Comparison of ENCODE assay signal across 8 mouse cellular contexts in genomic region chr1:106796987-106797779, GRCm38 (mm10). TPM values are rescaled to one million over a fixed set of nuclear protein-coding genes. Genes with fewer than 3 reads are reported as not detected.
DNase-seq lines count a peak whose midpoint lies in the region; ATAC-seq and TF ChIP-seq lines count a peak whose summit lies in the region.

No protein-coding gene starts in this region.

- TF ChIP-seq POLR2A in spleen, adult 2 months (IDR thresholded peaks at IDR 0.05; ENCODE audit: low read depth, low read length) = no peak

- H3K9ac ChIP-seq in forebrain, embryonic 11.5 days (ENCODE audit: low read length) = no peak overlapping the region; the same call in 1 of the 2 replicates
- H3K9ac ChIP-seq in limb, embryonic 15.5 days = no peak overlapping the region
- peak overlapping the region; percentile 45; the same call in 1 of the 2 replicates for H3K9ac ChIP-seq in stomach, postnatal 0 days (ENCODE audit: low read length)

- no peaks in the 10 kb centered on the region for H3K27me3 ChIP-seq in spleen, adult 2 months (ENCODE audit: control insufficient read depth, insufficient read depth, low read length)
- H3K27me3 ChIP-seq in forebrain, embryonic 11.5 days (ENCODE audit: control insufficient read depth, insufficient read depth, low read length) = no peaks in the 10 kb centered on the region
- no peaks in the 10 kb centered on the region for H3K27me3 ChIP-seq in limb, embryonic 15.5 days
- H3K27me3 ChIP-seq in stomach, postnatal 0 days (ENCODE audit: control insufficient read depth, insufficient read depth, low read length) = no peaks in the 10 kb centered on the region

- 60% methylated on average over 7 of the region's 7 CpGs for WGBS in spleen, adult 2 months
- 63% methylated on average over 7 of the region's 7 CpGs for WGBS in forebrain, embryonic 11.5 days
- WGBS in limb, embryonic 15.5 days = 64% methylated on average over 7 of the region's 7 CpGs
- WGBS in stomach, postnatal 0 days = 62% methylated on average over 7 of the region's 7 CpGs

- H3K4me2 ChIP-seq in forebrain, embryonic 11.5 days (ENCODE audit: low read depth, low read length, severe bottlenecking) = peak overlapping the region; percentile 63
- peak overlapping the region; percentile 44 for H3K4me2 ChIP-seq in limb, embryonic 15.5 days
- peak overlapping the region; percentile 52 for H3K4me2 ChIP-seq in stomach, postnatal 0 days (replicated peaks; ENCODE audit: low read depth)

- DNase-seq in spleen, adult 2 months (ENCODE audit: low read depth in 1 of 2, low spot score in 2 of 2) = no peak
- no peak for DNase-seq in spleen, postnatal 4 days (ENCODE audit: low spot score in 2 of 2)
- no peak for DNase-seq in forebrain, embryonic 11.5 days (ENCODE audit: low spot score)
- DNase-seq in stomach, postnatal 0 days (ENCODE audit: low spot score) = no peak
- no peak for DNase-seq in urinary bladder, postnatal 25 days (ENCODE audit: low spot score)
- no peak for DNase-seq in retina, embryonic 14.5 days (ENCODE audit: low spot score)
- no peak for DNase-seq in ovary, adult 18-20 months (ENCODE audit: low spot score)

- no peak for TF ChIP-seq EP300 in stomach, postnatal 0 days (optimal IDR thresholded peaks at IDR 0.05)

- ATAC-seq in forebrain, embryonic 11.5 days (replicated peaks; ENCODE audit: low FRiP score) = peak; percentile 50
- ATAC-seq in limb, embryonic 15.5 days (ENCODE audit: insufficient number of reproducible peaks, low FRiP score, low TSS enrichment, low read depth) = no peak
- peak; percentile 36 for ATAC-seq in stomach, postnatal 0 days (ENCODE audit: low FRiP score, low TSS enrichment)

- peaks cover 5% of the 10 kb centered on the region; the same call in 1 of the 2 replicates for H3K4me1 ChIP-seq in spleen, adult 2 months (ENCODE audit: control insufficient read depth, insufficient read depth, insufficient read length)
- no peaks in the 10 kb centered on the region for H3K4me1 ChIP-seq in forebrain, embryonic 11.5 days (replicated peaks; ENCODE audit: control insufficient read depth, insufficient read depth, low read length)
- H3K4me1 ChIP-seq in limb, embryonic 15.5 days = peaks cover 6% of the 10 kb centered on the region; the same call in 1 of the 2 replicates
- H3K4me1 ChIP-seq in stomach, postnatal 0 days (replicated peaks; ENCODE audit: control insufficient read depth, insufficient read depth) = 0 out of 2 replicates have a peak, but pooled peaks cover 2% of the 10 kb centered on the region

- H3K4me3 ChIP-seq in spleen, adult 2 months (ENCODE audit: extremely low read depth, insufficient read depth, insufficient read length) = peak overlapping the region; percentile 93; the same call in 1 of the 2 replicates
- peak overlapping the region; percentile 78 for H3K4me3 ChIP-seq in forebrain, embryonic 11.5 days (ENCODE audit: low read depth, low read length)
- peak overlapping the region; percentile 99 for H3K4me3 ChIP-seq in limb, embryonic 15.5 days
- H3K4me3 ChIP-seq in stomach, postnatal 0 days (ENCODE audit: low read depth, low read length) = peak overlapping the region; percentile 98

- H3K36me3 ChIP-seq in spleen, adult 2 months (ENCODE audit: control insufficient read depth, insufficient read depth, low read length) = no peaks in the 10 kb centered on the region
- H3K36me3 ChIP-seq in forebrain, embryonic 11.5 days (ENCODE audit: control insufficient read depth, insufficient read depth, low read length) = no peaks in the 10 kb centered on the region
- H3K36me3 ChIP-seq in limb, embryonic 15.5 days = no peaks in the 10 kb centered on the region
- H3K36me3 ChIP-seq in stomach, postnatal 0 days (ENCODE audit: control insufficient read depth, insufficient read depth, low read length) = no peaks in the 10 kb centered on the region

- no peak overlapping the region for H3K27ac ChIP-seq in spleen, adult 2 months (ENCODE audit: insufficient read depth, low read length)
- no peak overlapping the region for H3K27ac ChIP-seq in forebrain, embryonic 11.5 days (ENCODE audit: low read depth, low read length)
- 0 out of 2 replicates have a peak overlapping the region, but pooled peaks have one; percentile 96 for H3K27ac ChIP-seq in limb, embryonic 15.5 days
- peak overlapping the region; percentile 67 for H3K27ac ChIP-seq in stomach, postnatal 0 days (replicated peaks)

- TF ChIP-seq CTCF in spleen, adult 2 months (IDR thresholded peaks at IDR 0.05; ENCODE audit: extremely low read depth, insufficient read depth, insufficient read length, insufficient replicate concordance) = no peak
- TF ChIP-seq CTCF in stomach, postnatal 0 days (IDR thresholded peaks at IDR 0.05; ENCODE audit: low read depth) = no peak

- no peaks in the 10 kb centered on the region for H3K9me3 ChIP-seq in forebrain, embryonic 11.5 days (ENCODE audit: control insufficient read depth, low read length)
- no peaks in the 10 kb centered on the region for H3K9me3 ChIP-seq in limb, embryonic 15.5 days
- no peaks in the 10 kb centered on the region for H3K9me3 ChIP-seq in stomach, postnatal 0 days (ENCODE audit: control insufficient read depth, low read length)

RNA-seq across cellular contexts. Expression of gene Vps4b, which starts 0.7 kb away (rescaled TPM):
- polyA plus RNA-seq in spleen, adult 2 months (2012; rRNA removed) = 10.1 and 12.8 TPM in 2 replicates
- 70.7 and 75.4 TPM in 2 replicates for polyA plus RNA-seq in forebrain, embryonic 11.5 days (2014; fragmentation: Nextera tagmentation; extraction: Ambion mirVana)
- polyA plus RNA-seq in limb, embryonic 15.5 days (2015; fragmentation: Nextera tagmentation; extraction: Ambion mirVana) = 64.1 and 70.7 TPM in 2 replicates
- 67.6 and 70.9 TPM in 2 replicates for polyA plus RNA-seq in stomach, postnatal 0 days (2015; fragmentation: Nextera tagmentation; extraction: Ambion mirVana)

RNA-seq across cellular contexts. Expression of gene Kdsr, which starts 37.7 kb away (rescaled TPM):
- polyA plus RNA-seq in spleen, adult 2 months (2012; rRNA removed) = 5.2 and 7.3 TPM in 2 replicates
- 8.9 and 9.0 TPM in 2 replicates for polyA plus RNA-seq in forebrain, embryonic 11.5 days (2014; fragmentation: Nextera tagmentation; extraction: Ambion mirVana)
- polyA plus RNA-seq in limb, embryonic 15.5 days (2015; fragmentation: Nextera tagmentation; extraction: Ambion mirVana) = 19.4 TPM in 2 replicates
- polyA plus RNA-seq in stomach, postnatal 0 days (2015; fragmentation: Nextera tagmentation; extraction: Ambion mirVana) = 18.3 and 18.9 TPM in 2 replicates

Comparison
In these comparisons a context has a peak if more than half of its experiments do, and no peak if none do; other contexts are left out.
1. H3K27ac ChIP-seq: peak in limb, embryonic 15.5 days (single experiment) and stomach, postnatal 0 days (single experiment); none in spleen, adult 2 months (single experiment) and forebrain, embryonic 11.5 days (single experiment).
2. Peak in every context shown above with its lines, with median percentiles within 50 percentile points of each other: H3K4me3 ChIP-seq and H3K4me2 ChIP-seq.